Mouse (Mus musculus) kidney, adult 2 months (tissue): ENCODE measurements around the gene Sox6. TPM values are rescaled to one million over a fixed set of nuclear protein-coding genes. Genes with fewer than 3 reads are reported as not detected.

ENCODE experiments used
- DNase-seq: peaks from one replicate; pipeline ENCODE4 v3.0.0; 2021
- H3K27ac ChIP-seq: fragments of 200-500 bp; 2 replicates; pipeline ENCODE4 v1.5.1; 2012; ENCODE audit warnings: low read depth, low read length, control low read depth, inconsistent platforms; ENCODE audit not compliant: insufficient read depth
- H3K27me3 ChIP-seq: fragments of 200-500 bp; replicated peaks from 2 replicates; pipeline ENCODE4 v1.6.1; 2012; ENCODE audit warnings: mild to moderate bottlenecking, moderate library complexity, low read length, inconsistent platforms; ENCODE audit not compliant: control insufficient read depth, insufficient read depth
- H3K36me3 ChIP-seq: fragments of 200-500 bp; 2 replicates; pipeline ENCODE4 v1.6.1; 2012; ENCODE audit warnings: mild to moderate bottlenecking, moderate library complexity, low read length, inconsistent platforms; ENCODE audit not compliant: control insufficient read depth, insufficient read depth
- H3K4me1 ChIP-seq: fragments of 200-500 bp; 2 replicates; pipeline ENCODE4 v1.6.1; 2011; ENCODE audit warnings: low read length; ENCODE audit not compliant: control insufficient read depth, insufficient read depth
- H3K4me3 ChIP-seq: fragments of 200-500 bp; 2 replicates; pipeline ENCODE4 v1.5.1; 2011; ENCODE audit warnings: mild to moderate bottlenecking, low read depth, low read length, control low read depth; ENCODE audit not compliant: insufficient read depth
- CTCF ChIP-seq: fragments of 200-500 bp; conservative IDR thresholded peaks from 2 replicates; pipeline ENCODE4 v1.5.1; 2011; ENCODE audit warnings: low read depth, mild to moderate bottlenecking, control low read depth, low read length, moderate library complexity, mixed read lengths; ENCODE audit not compliant: insufficient read depth, insufficient read length
- POLR2A ChIP-seq: fragments of 200-500 bp; IDR thresholded peaks from one replicate; pipeline ENCODE4 v1.6.1; 2011; ENCODE audit warnings: low read depth, low read length, control low read depth
- WGBS: fragments of 180-500 bp; shearing (Covaris S2); methylation state at CpG from one replicate; pipeline ENCODE4 v1.1.7; 2018; 5-methylcytosine and 5-hydroxymethylcytosine counted together
- polyA plus RNA-seq: library from polyadenylated mRNA; depleted of rRNA; stranded (reverse); fragments of >200 nt; gene quantifications from 2 replicates; pipeline ENCODE4 v1.2.3, GENCODE M21; 2012

Gene Sox6
- polyA plus RNA-seq, 1 experiment = 37.1 TPM

DNA sequence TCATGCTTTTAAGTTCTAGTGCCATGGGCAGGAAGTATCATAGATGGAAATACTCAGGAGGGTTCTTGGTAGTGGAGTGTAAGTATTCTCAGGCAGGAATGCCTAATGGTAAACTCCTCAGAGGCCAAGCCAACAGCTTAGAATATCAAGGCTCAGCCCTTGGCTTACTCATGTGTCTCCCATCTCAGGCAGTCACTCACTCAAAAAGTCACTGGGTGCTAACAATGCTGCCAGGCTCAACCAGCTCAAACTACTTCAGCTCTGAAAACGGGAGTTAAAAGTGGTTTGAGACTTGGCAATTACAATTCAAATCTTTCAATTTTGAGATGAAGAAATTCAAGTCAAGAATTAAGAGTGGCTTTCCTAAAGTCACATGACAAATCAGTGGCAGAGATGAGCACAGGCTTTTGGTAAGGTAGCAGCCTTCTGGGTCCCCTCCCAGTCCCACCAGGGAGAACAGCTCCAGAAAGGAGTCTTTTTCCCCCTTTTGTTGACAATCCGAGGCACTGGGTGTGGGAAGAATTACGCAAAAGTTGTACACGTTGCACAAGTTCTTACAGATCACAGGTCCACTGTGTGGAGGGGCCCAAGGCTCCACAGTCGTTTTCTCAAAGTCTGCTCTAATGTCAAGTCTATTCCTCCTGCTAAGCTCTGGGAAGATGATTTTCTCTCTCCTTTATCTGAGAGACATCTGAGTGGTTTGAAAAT lies 249.3 kb downstream of the Sox6 start:
- H3K4me1 ChIP-seq = no peaks in the 10 kb centered on the region
- no peak for TF ChIP-seq POLR2A
- TF ChIP-seq CTCF = no peak
- H3K27ac ChIP-seq = no peak overlapping the region
- DNase-seq = no peak
- no peak overlapping the region for H3K4me3 ChIP-seq
- 76% methylated on average over 5 of the region's 5 CpGs for WGBS
- no peaks in the 10 kb centered on the region for H3K27me3 ChIP-seq
- H3K36me3 ChIP-seq = no peaks in the 10 kb centered on the region

DNA sequence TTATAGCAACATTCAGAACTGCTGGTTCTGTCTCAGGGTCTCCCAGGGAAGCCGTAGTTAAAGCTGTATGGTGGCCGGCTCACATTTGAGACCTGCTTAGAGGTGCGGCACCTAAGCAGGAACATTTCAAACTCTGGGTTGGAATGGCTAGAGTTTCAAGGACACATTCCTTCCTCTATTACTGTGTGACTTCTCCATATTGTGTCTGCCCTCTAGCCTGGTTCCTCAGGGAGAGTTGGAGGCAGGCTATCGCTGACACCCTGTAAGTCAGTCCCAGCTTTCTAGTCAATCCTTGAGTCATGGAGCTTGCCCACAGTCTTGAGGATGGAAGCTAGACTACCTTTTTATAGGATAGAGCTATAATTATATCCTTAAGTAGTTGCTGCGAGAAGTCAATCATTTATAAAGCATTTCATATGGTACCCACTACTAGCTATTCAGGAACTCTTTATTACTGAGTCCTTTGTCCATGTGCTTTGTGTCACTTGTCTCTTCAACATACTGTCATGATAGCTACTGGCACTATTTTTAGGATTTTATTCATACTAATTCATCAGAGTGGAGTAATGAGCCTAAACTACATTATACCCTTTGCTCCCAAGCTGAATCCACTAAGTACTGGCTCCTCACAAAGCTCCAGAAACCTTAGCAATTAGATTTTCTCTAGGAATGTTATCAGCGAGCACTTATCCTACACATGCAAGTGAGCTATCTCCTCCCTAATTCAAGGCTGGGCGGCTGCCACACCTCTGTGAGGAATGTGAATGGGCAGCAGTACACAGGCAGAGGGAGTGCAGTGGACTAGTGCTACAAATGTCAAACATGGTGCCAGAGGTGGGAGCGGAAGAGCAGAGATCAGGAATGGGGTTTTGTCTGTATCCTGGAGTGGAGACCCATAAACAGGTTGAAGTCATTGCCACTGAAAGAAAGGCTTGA lies 254.3 kb downstream of the Sox6 start:
- no peak for DNase-seq
- WGBS = 82% methylated on average over 8 of the region's 8 CpGs
- TF ChIP-seq CTCF (no peak), POLR2A (no peak)
- H3K4me3 ChIP-seq = no peak overlapping the region
- H3K36me3 ChIP-seq = no peaks in the 10 kb centered on the region; the same call in 1 of the 2 replicates
- H3K27ac ChIP-seq = peak overlapping the region; percentile 60; the same call in 1 of the 2 replicates
- no peaks in the 10 kb centered on the region for H3K27me3 ChIP-seq
- no peaks in the 10 kb centered on the region for H3K4me1 ChIP-seq

DNA sequence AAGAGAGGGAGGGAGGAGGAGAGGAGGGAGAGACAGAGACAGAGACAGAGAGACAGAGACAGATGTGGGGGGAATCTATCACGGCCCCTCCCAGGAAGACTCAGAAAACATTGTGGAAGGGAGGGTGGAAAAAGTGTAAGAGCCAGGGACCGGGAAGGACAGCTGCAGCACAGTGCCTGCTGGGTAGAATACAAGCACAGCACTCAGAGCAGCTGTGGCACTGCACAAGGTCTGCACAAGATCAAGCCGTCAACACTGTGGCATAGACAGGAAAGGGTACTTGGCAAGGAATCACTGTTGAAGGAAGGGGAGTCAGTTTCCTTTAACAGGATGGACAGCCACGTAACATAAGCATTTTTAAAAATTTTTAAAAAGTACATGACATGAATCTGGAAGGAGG lies 258.4 kb downstream of the Sox6 start:
- Histone ChIP-seq H3K36me3 (no peaks in the 10 kb centered on the region; the same call in 1 of the 2 replicates), H3K4me3 (no peak overlapping the region)

DNA sequence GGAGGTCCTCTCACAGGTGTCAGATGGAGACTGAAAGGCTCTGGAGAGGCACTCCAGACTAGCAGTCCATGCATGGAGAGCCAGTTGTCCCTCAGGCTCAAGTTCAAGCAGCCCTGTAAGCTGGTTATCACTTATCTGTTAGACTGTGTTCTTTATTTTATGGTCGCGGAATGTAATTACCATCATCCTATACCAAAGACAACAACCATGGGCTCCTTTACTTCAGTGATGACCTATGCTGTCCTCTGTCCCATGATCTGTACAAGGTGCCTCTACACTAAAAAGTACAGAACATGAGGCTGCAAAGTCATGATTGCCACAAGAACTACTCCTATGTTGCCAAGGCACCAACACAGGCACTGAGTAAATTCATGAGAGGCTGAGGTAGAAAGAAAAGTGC lies 259.1 kb downstream of the Sox6 start:
- H3K4me3 ChIP-seq = no peak overlapping the region
- no peak overlapping the region for H3K27ac ChIP-seq
- TF ChIP-seq CTCF (no peak), POLR2A (no peak)
- WGBS = 100% methylated on average over 2 of the region's 2 CpGs
- H3K27me3 ChIP-seq = no peaks in the 10 kb centered on the region
- H3K4me1 ChIP-seq = no peaks in the 10 kb centered on the region
- DNase-seq = no peak
- no peaks in the 10 kb centered on the region; the same call in 1 of the 2 replicates for H3K36me3 ChIP-seq

More for the DNA sequence above, 258.4 kb downstream of the Sox6 start:
- Histone ChIP-seq H3K4me1 (no peaks in the 10 kb centered on the region), H3K27me3 (no peaks in the 10 kb centered on the region), H3K27ac (no peak overlapping the region)
- DNase-seq = no peak
- TF ChIP-seq POLR2A (no peak), CTCF (no peak)
- WGBS = 83% methylated on average over 4 of the region's 4 CpGs

DNA sequence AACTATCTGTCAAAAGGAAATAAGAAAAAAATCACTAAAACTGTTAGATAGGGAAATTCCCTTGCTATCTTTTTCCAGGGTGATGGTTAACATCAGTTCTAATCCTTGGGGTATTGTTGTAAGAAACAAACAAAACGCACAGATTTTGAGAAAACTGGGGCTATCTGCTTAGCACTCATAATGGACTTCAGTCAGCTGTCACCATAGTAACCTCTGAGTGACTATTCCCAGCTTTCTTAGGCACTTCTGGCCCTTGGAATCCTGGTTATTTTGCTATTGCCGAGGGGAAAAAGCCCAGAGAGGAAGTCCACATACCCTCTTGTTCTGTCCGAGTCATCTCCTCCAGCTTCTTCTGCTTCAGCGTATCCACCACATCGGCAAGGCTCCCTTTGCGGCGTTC lies 261.9 kb downstream of the Sox6 start:
- no peak for TF ChIP-seq CTCF
- no peak for TF ChIP-seq POLR2A
- no peak for DNase-seq
- Histone ChIP-seq H3K4me1 (no peaks in the 10 kb centered on the region), H3K27ac (no peak overlapping the region), H3K4me3 (no peak overlapping the region), H3K36me3 (no peaks in the 10 kb centered on the region; the same call in 1 of the 2 replicates), H3K27me3 (no peaks in the 10 kb centered on the region)
- WGBS = 80% methylated on average over 7 of the region's 7 CpGs

DNA sequence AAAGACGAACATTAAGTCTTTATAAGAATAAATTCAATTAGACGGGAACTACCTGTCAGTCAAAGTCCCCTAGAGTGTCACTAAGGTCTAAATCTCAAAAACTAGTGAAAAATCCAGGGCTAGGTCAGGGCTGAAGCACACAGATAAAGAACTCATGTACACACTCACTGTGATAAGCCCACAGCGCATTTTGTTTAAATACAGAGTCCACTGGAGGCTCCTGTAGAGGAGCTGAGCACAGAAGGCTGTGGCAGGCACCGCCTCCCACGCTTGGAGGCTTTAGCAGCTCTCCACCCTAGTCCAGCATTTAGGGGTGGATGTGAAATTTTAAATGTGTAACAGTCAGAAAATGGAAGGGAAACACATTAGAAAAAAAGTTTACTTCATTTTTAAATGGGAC lies 262.3 kb downstream of the Sox6 start:
- 83% methylated on average over 5 of the region's 5 CpGs for WGBS
- Histone ChIP-seq H3K4me1 (no peaks in the 10 kb centered on the region), H3K4me3 (no peak overlapping the region), H3K36me3 (no peaks in the 10 kb centered on the region; the same call in 1 of the 2 replicates), H3K27me3 (no peaks in the 10 kb centered on the region), H3K27ac (no peak overlapping the region)
- DNase-seq = no peak
- no peak for TF ChIP-seq POLR2A
- no peak for TF ChIP-seq CTCF

DNA sequence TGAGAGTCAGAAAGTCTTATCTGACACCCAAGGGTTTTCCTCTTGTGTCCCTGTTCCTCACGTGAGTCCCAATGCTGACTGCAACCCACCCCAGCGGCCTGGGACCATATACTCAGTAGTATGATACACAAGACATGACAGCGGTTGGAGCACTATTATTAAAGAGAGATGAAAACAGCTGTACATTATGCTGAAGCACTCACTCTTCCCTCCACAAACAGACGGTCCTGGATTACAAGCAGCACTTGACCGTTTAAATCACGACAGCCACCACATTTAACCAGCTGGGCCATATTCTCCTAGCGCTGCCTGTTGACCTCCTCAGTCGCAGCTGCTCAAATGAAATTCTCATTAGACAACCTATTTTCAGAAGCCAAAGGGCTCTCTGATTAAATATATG lies 272.3 kb downstream of the Sox6 start:
- Histone ChIP-seq H3K36me3 (no peaks in the 10 kb centered on the region), H3K27me3 (no peaks in the 10 kb centered on the region), H3K4me3 (no peak overlapping the region), H3K4me1 (no peaks in the 10 kb centered on the region), H3K27ac (no peak overlapping the region)
- 88% methylated on average over 8 of the region's 8 CpGs for WGBS
- no peak for DNase-seq
- TF ChIP-seq POLR2A = no peak
- no peak for TF ChIP-seq CTCF
